Mouse (Mus musculus) c-Kit-positive CD71-positive TER-119-negative erythroid progenitor cells, embryonic 14.5 days (primary cell): Measurements from ENCODE around the gene Obscn.

Experiments used
- DNase-seq: peaks from one replicate; pipeline ENCODE4 v3.0.0-alpha.2; 2013; ENCODE audit warnings: low read depth

Obscn gene

GRCm38 (mm10) chr11:59135904-59136452, at the start of gene Obscn:
Gene Obscn, minus strand, starts transcription at chr11:59136402.
- no peak for DNase-seq

DNA sequence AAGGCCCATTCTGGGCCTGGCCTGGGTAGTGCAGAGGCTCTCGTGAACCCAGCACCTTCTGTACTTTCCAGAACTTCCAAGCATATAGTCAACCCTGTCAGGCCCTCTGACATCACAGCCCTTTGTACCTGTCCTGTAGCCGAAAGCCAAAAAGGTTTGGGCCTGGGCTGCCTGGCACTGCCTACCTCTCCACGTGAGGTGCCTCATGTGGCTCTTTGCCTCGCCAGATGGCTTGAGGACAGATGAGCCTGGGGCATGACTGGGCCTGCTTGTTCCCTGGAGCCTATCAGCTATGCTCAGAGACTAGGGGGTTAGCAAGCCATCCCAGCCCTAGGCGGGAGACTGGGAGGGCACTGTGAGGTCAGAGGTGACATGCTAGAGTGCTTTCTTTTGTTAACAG, 49.3 kb upstream of the Obscn start:
- no peak for DNase-seq

DNA sequence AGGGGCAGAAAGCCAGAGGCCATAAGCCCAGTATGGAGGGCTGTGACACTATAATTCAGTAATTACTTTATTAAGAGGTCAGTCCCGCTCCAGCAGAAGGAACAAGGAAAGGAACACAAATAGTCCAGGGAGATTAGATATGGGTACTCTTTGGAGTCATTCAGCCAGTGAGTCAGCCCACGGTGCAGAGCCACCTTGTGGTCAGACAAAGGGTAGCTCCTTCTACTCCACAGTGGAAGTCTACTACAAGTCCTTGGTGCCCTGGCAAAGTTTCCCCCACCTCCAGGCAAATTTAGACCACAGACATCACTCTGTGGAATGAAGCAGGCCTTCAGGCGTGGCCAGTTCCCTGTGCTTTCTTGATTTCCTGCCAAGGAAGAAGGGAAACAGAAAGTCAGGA, 47.6 kb upstream of the Obscn start:
- no peak for DNase-seq

DNA sequence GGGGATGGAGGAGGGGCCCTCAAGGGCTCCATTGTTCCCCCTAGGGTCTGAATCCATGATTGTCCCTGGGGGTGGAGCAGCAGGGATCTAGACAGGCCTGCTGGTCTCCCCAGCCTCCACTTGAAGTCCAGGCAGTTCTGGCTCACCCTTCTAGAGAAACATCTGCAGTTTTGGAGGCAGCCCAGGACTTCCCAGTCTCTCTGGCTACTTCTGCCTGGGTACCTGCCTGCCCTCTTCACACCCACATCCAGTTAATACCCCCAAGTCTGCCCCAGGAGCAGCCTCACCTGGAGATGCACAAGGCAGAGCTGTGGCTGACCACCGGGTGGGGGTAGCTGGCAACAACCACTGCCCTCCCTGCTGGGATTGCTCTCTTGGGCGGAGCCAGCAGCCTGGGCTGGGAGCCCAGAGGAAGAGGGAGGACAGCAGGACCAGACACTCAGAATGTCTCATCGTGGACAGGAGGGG, 46.7 kb upstream of the Obscn start, which contains the start of gene Gjc2:
TSS of gene Gjc2 (minus strand) at position 350 of the 468 bp plus-strand sequence.
- DNase-seq: no peak

DNA sequence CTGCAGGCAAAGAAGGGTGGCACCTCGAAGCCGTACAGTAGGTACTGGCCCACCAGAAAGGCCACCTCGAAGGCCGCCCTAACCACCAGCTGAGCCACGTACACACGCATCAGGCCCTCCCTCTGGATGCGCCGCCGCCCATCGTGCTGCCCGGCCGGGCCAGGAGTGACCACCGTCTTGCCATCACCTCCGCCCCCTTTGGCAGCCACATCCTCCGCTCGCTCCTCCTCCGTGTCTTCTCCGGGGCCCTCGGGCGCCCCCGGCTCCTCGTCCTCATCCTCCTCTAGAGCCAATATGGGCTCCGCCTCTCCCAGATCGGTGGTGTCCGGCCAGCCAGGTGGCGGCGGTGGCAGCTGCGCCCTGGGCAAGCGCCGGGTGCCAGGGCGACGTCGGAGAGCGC, 40.7 kb upstream of the Obscn start:
- no peak for DNase-seq

DNA sequence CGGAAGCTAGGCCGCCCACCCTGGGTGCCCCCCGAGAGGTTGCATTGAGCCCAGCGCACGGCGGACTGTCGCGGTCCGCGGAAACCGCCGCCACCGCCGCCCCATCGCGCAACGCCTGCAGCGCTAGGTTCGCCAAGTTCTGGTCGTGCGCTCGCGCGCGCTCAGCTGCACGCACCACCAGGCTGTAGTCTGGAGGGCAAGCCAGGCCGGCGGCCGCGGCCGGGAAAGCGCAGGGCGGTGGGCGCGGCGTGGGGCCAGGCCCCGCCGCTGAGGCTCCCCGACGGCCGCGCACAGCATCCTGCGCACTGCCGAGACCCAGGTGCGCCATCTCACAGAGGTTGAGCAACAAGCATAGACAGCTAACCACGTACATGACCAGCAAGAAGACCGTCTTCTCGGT, 40.3 kb upstream of the Obscn start:
- no peak for DNase-seq

DNA sequence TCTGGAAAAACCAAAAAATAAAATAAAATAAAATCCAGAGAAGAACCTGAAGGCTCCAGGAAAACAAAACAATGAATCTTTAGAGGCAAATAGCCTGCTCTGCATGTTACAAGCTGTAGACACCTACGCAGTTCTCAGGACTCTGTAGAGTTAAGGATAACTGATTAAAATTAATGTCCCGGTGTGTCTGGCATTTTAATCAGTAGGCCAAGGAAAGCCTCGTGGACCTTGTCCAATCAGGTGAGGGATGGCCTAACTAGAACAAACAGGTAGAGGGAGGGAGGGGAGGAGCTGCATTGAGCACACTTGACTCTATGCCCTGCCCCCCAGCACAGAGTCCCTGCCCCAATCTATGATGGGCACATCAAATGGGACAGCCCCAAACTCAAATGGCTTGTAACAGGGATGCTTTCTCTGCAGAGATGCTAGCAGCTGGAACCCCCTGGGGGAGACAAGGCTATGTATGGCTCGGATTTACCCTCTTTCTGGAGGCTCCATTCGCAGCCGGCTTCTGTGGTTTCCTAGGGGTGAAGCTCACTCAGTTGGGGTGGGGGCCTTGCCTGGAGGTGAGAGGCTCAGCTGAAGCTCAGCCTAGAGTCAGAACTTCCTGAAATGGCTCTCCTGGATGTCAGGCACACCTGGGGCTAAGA, 38.1 kb upstream of the Obscn start:
- peak; percentile 62 for DNase-seq

DNA sequence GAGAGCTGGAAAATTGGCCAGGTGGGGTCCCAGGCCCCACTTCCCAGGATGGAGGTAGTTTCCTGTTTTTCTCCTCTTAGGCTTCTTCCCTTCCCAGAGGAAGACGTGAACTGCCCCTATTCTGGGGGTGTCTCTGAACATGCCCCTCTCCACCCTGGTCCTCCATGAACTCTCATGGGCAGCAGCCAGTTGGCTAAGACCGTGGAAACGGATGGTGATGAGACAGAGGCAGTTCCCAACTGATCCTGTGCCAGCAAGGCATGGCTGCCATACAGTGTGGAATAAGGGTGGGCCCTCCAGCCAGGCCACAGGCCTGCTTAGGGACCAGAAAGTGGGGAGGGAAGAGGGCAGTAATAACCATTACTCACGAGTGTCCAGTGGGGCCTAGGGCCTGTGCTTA, 34.3 kb upstream of the Obscn start:
- DNase-seq: no peak

DNA sequence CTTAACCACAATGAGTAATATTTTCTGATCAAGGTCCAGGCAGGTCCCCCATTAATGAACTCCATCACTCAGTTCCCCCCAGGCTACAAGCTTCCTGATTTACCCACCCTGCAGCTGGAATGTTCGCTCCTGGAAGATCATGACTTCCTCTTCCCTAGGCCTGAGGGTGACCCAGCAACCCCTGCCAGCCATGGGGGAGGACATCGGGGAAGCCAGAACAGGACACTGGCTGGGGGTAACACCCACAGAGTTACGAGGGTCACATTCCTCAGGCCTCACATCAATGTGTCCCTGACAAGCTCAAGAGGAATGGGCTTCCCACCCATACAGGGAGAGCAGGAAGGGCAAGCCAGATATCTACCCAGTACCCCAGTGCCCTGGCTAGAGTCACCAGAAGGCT, 33.6 kb upstream of the Obscn start:
- DNase-seq: no peak

GRCm38 (mm10) chr11:59165616-59166241, 29.5 kb upstream of the Obscn start:
- DNase-seq: peak; percentile 20

GRCm38 (mm10) chr11:59164384-59164783, 28.2 kb upstream of the Obscn start:
- DNase-seq: peak; percentile 95

GRCm38 (mm10) chr11:59163255-59164236, 27.3 kb upstream of the Obscn start, which contains the start of gene Iba57:
Gene Iba57, minus strand, starts transcription at chr11:59163739.
- DNase-seq: peak; percentile 93

- DNase-seq: peak; percentile 83
Observed at GRCm38 (mm10) chr11:59162443-59163254, 26.4 kb upstream of the Obscn start.

GRCm38 (mm10) chr11:59161398-59161797, 25.2 kb upstream of the Obscn start:
- DNase-seq: no peak

DNA sequence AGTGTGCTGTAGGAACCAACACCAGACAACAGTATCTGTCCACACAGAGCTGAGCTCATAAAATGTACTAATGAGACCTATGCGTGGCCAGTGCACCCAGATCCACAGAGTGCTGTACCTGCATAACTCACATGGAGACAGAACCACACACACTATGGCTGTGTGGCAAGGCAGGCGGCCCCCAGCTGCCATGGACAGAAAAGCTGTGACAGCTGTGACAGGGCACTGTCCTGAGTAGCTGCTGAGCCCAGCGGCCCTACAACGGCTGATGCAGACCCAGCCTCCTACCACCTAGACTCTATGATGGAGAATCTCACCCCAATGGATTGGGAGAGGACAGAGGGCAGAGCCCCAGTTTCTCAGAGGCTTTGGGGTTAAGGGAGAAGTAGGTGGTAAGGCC, 23.4 kb upstream of the Obscn start:
- DNase-seq: no peak

DNA sequence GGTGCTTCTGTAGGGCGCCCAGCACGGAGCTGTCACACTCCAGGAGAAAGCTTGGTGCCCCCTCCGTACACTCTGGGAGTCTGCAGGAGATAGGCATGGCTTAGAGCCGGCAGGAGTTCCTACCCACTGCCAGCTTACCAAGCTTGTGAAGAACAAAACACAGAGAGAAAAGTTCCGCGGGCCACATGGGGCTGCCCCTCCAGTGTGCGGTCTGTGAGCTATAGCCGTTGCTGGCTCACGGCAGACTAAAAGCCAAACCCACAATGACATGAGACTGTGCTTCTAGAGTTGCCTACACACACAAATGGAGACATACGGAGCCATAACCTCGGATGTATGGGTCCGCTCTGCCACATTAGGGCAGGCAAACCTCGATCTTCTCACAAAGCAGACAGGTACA, 22.9 kb upstream of the Obscn start:
- DNase-seq: no peak

GRCm38 (mm10) chr11:59155900-59156299, 19.7 kb upstream of the Obscn start:
- no peak for DNase-seq

- no peak for DNase-seq
Observed at GRCm38 (mm10) chr11:59154220-59154619, 18.0 kb upstream of the Obscn start.

DNA sequence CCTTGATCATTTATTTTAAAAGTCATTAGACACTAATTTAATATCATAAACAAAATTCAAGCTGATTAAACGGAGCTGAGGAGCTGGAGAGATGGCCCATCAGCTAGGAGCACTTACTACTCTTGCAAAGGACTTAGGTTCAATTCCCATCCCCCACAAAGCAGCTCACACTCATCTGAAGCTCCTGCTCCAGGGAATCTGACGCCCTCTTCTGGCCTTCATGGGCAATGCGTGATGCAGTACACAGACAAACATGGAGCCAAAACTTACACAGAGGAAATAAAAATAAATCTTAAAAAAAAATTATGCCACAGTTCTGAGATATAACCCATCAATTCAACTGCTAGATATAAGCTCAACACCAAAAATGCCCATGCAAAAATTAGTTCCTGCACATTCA, 15.5 kb upstream of the Obscn start:
- DNase-seq: no peak

GRCm38 (mm10) chr11:59149302-59149701, 13.1 kb upstream of the Obscn start:
- DNase-seq: no peak

GRCm38 (mm10) chr11:59142962-59143361, 6.8 kb upstream of the Obscn start:
- no peak for DNase-seq
